Mouse (Mus musculus) lung, embryonic 15.5 days (tissue): ENCODE measurements around the gene 9330182L06Rik. TPM values are rescaled to one million over a fixed set of nuclear protein-coding genes. Genes with fewer than 3 reads are reported as not detected.

Experiments used
- ATAC-seq: fragments of 200-750 bp; cut with Nextera tagmentation; 2 replicates; pipeline ENCODE4 v1.8.0; 2017; ENCODE audit warnings: moderate number of reproducible peaks, borderline replicate concordance; ENCODE audit not compliant: low FRiP score, low TSS enrichment; ENCODE audit errors: extremely low read depth
- H3K27ac ChIP-seq: fragments of 300-500 bp; sonication (generic); 2 replicates; pipeline ENCODE4 v1.5.1; 2015; ENCODE audit warnings: moderate library complexity, mild to moderate bottlenecking, inconsistent platforms
- H3K27me3 ChIP-seq: fragments of 300-500 bp; sonication (generic); 2 replicates; pipeline ENCODE4 v1.6.1; 2015; ENCODE audit warnings: inconsistent platforms
- H3K36me3 ChIP-seq: fragments of 300-500 bp; sonication (generic); 2 replicates; pipeline ENCODE4 v1.6.1; 2015; ENCODE audit warnings: inconsistent platforms
- H3K4me1 ChIP-seq: fragments of 300-500 bp; sonication (generic); 2 replicates; pipeline ENCODE4 v1.6.1; 2015; ENCODE audit warnings: inconsistent platforms
- H3K4me2 ChIP-seq: fragments of 300-500 bp; sonication (generic); 2 replicates; pipeline ENCODE4 v1.6.1; 2015; ENCODE audit warnings: inconsistent platforms, mild to moderate bottlenecking, moderate library complexity
- H3K4me3 ChIP-seq: fragments of 300-500 bp; sonication (generic); 2 replicates; pipeline ENCODE4 v1.5.1; 2015; ENCODE audit warnings: mild to moderate bottlenecking, inconsistent platforms
- H3K9ac ChIP-seq: fragments of 300-500 bp; sonication (generic); 2 replicates; pipeline ENCODE4 v1.6.1; 2015; ENCODE audit warnings: inconsistent platforms
- H3K9me3 ChIP-seq: fragments of 300-500 bp; sonication (generic); 2 replicates; pipeline ENCODE4 v1.6.1; 2016; ENCODE audit warnings: inconsistent platforms
- WGBS: fragments of 180-500 bp; shearing (Covaris S2); methylation state at CpG from one replicate; pipeline ENCODE4 v1.1.7; 2015; 5-methylcytosine and 5-hydroxymethylcytosine counted together
- polyA plus RNA-seq: library from polyadenylated mRNA; unstranded; fragments of >200 nt; fragmentation: Nextera tagmentation; extraction: Ambion mirVana; gene quantifications from 2 replicates; pipeline ENCODE4 v1.2.1, GENCODE M21; 2015

The 9330182L06Rik gene
- polyA plus RNA-seq = 2.3 and 3.0 TPM in 2 replicates

DNA sequence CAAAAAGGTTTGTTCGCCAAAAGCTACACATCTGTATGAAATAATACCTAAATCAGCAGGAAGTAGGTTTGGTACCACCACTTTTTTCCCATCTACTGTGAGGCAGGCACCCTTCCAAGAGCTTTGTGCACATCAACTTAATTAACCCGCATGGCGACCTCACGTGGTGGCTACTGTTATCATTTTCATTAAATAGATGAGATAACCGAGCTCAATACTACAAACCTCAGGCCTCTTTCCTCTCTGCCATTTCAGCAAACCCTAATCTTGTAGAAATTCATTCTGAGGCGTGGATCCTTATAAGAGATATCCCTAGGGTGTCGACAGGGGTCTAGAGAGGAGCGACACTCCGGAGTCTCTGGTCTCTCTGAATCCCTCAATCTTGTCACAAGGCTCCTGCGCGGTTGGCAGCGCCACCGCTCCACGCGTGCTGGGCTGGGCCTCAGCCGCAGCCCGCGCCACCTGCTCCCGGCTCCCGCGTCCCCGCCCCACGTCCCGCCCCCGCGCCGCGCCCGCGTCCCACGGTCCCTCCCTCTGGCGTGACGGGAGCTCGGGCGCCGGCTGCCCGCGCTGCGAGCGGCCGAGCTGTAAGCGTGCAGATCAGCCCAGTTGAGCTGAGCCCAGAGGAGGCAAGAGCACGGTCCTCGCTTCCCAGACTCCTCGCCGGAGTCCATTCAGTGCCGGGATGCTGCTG, at the start of gene 9330182L06Rik:
Gene 9330182L06Rik, plus strand, starts transcription at position 533 of the 694 bp plus-strand sequence.
- no peaks in the 10 kb centered on the region for H3K4me1 ChIP-seq
- H3K9me3 ChIP-seq = no peaks in the 10 kb centered on the region
- peak within 1 kb of the TSS; percentile 61 for H3K4me3 ChIP-seq
- peak within 1 kb of the TSS; percentile 97 for H3K4me2 ChIP-seq
- H3K36me3 ChIP-seq = no peaks in the 10 kb centered on the region
- no peak within 1 kb of the TSS; the same call in 1 of the 2 replicates for H3K27ac ChIP-seq
- peak within 1 kb of the TSS; percentile 56 for H3K9ac ChIP-seq
- under 1% methylated on average over 43 of the region's 47 CpGs for WGBS
- peaks cover 8% of the 10 kb centered on the region for H3K27me3 ChIP-seq
- ATAC-seq = peak; percentile 88

DNA sequence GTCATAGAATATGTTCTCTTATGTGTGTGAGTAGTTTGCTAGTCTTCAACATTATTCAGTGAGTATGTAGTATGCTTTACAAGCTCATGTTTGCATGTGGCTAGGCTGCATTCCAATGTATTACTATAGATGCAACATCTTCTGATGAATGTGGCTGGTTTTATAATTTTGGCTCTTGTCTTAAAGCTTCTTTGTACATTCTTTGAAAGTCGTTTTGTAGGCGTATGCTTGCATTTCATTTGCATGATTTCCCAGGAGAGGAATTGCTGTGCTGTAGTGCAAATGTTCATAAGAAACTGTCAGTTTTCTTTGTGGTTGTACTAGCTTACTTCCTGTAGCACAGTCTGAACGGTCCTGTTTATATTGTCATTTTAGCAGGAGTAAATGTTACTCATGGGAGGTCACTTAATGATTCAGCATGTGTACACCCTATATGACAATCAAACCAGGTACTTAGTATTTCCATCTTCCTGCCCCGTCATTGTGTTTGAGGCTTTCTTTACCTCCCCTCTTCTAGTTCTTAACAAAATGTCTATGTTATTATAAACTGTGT, 38.4 kb upstream of the 9330182L06Rik start:
- Histone ChIP-seq H3K36me3 (no peaks in the 10 kb centered on the region), H3K4me3 (no peak overlapping the region), H3K4me1 (no peaks in the 10 kb centered on the region), H3K27ac (no peak overlapping the region), H3K27me3 (no peaks in the 10 kb centered on the region), H3K4me2 (no peak overlapping the region), H3K9me3 (no peaks in the 10 kb centered on the region), H3K9ac (no peak overlapping the region)
- ATAC-seq = no peak
- 72% methylated on average over 4 of the region's 4 CpGs for WGBS

GRCm38 (mm10) chr5:9264361-9264760, 1.6 kb upstream of the 9330182L06Rik start:
- WGBS = 66% methylated on average over 4 of the region's 4 CpGs
- Histone ChIP-seq H3K4me1 (no peaks in the 10 kb centered on the region), H3K4me3 (no peak overlapping the region), H3K9me3 (no peaks in the 10 kb centered on the region), H3K9ac (no peak overlapping the region), H3K27me3 (peaks cover 8% of the 10 kb centered on the region), H3K27ac (no peak overlapping the region), H3K36me3 (no peaks in the 10 kb centered on the region), H3K4me2 (no peak overlapping the region)
- no peak for ATAC-seq

- H3K4me3 ChIP-seq = peak overlapping the region; percentile 61
- no peaks in the 10 kb centered on the region for H3K4me1 ChIP-seq
- peak overlapping the region; percentile 97 for H3K4me2 ChIP-seq
- peaks cover 8% of the 10 kb centered on the region for H3K27me3 ChIP-seq
- no peaks in the 10 kb centered on the region for H3K36me3 ChIP-seq
- H3K27ac ChIP-seq = no peak overlapping the region; the same call in 1 of the 2 replicates
- under 1% methylated on average over 30 of the region's 30 CpGs for WGBS
- ATAC-seq = no peak; the same call in none of the 2 replicates
- peak overlapping the region; percentile 56 for H3K9ac ChIP-seq
- no peaks in the 10 kb centered on the region for H3K9me3 ChIP-seq
Measured at GRCm38 (mm10) chr5:9266280-9266923, 484 bp downstream of the 9330182L06Rik start.

GRCm38 (mm10) chr5:9269666-9270065, 3.7 kb downstream of the 9330182L06Rik start:
- Histone ChIP-seq H3K27me3 (peaks cover 3% of the 10 kb centered on the region; the same call in 1 of the 2 replicates), H3K9me3 (no peaks in the 10 kb centered on the region), H3K9ac (no peak overlapping the region), H3K4me2 (no peak overlapping the region), H3K4me3 (no peak overlapping the region), H3K4me1 (no peaks in the 10 kb centered on the region), H3K36me3 (no peaks in the 10 kb centered on the region), H3K27ac (no peak overlapping the region)
- no peak for ATAC-seq
- WGBS = 84% methylated on average over 3 of the region's 3 CpGs

DNA sequence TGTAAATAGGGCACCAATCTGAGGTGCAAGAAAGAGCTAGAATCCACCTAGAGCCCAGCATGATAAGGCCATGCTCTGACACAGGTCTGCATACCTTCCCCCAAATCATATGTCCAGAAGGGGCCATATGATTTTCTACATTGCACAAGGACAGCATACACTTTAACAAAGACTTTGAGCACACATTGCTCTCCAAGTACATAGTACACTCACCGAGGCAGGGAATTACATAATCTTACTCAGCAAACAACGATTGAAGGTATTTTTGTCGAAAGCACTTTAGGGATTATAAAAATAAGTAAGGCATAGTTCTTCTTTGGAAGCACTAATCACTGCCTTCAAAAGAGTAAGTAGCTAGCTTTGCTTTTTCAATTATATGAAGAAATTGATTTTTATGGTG, 7.1 kb downstream of the 9330182L06Rik start:
- WGBS = 73% methylated on average over 3 of the region's 3 CpGs
- H3K9ac ChIP-seq = no peak overlapping the region

DNA sequence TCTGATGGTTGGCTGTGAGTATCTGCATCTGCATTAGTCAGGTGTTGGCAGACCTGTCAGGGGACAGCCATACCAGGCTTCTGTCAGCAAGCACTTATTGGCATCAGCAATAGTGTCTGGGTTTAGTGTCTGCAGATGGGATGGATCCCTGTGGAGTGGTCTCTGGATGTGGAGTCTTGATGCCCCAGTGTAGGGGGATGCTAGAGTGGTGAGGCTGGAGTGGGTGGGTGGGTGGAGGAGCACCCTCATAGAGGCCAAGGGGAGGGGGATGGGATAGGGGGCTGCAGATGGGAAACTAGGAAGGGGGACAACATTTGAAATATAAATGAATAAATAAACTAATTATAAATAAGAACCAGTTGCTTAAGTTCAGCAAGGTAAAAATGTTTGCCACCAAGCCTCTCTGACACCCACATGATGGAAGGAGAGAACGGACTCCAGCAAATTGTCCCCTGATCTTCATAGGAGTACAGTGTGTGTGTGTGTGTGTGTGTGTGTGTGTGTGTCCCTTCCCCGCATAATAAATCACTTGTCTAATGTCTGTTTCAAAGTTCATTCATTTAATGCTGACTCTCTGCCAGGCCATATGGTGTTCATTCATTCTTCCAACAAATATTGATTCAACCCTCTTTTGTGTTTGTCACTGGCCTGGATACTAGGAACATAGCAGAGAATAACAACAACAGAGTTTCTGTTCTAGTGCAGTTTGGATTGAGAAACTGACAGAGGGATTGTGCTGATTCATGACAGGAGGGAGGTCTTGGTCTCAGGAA, 30.0 kb downstream of the 9330182L06Rik start:
- Histone ChIP-seq H3K4me1 (no peaks in the 10 kb centered on the region), H3K27me3 (no peaks in the 10 kb centered on the region), H3K27ac (no peak overlapping the region), H3K9ac (no peak overlapping the region), H3K36me3 (no peaks in the 10 kb centered on the region), H3K9me3 (no peaks in the 10 kb centered on the region), H3K4me2 (no peak overlapping the region), H3K4me3 (no peak overlapping the region)
- no peak for ATAC-seq
- WGBS = 81% methylated on average over 2 of the region's 2 CpGs

More for the DNA sequence above, 7.1 kb downstream of the 9330182L06Rik start:
- Histone ChIP-seq H3K9me3 (no peaks in the 10 kb centered on the region), H3K27ac (no peak overlapping the region), H3K4me3 (no peak overlapping the region), H3K27me3 (no peaks in the 10 kb centered on the region), H3K4me2 (no peak overlapping the region), H3K4me1 (no peaks in the 10 kb centered on the region), H3K36me3 (no peaks in the 10 kb centered on the region)
- no peak for ATAC-seq

DNA sequence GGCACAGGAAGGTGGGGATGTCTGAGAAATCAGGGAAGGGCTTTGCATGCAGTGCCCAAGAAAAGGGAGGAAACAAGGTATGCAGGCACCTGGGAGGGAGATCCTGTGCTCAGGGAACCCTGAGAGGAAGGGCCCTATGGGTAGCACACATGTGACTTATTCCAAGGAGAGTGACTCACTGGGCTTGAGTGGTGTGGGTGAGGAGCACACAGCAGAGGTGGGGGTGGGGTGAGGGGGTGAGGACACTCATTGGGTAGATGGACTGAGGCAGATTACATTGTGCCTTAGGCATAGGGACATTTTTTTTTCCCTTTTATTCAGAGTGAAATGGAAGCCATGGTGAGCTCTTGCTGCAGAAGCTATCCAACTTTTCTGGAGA, 30.6 kb downstream of the 9330182L06Rik start:
- Histone ChIP-seq H3K27ac (no peak overlapping the region), H3K36me3 (no peaks in the 10 kb centered on the region), H3K9me3 (no peaks in the 10 kb centered on the region), H3K4me3 (no peak overlapping the region), H3K4me1 (no peaks in the 10 kb centered on the region), H3K4me2 (no peak overlapping the region), H3K9ac (no peak overlapping the region), H3K27me3 (no peaks in the 10 kb centered on the region)
- no peak for ATAC-seq

DNA sequence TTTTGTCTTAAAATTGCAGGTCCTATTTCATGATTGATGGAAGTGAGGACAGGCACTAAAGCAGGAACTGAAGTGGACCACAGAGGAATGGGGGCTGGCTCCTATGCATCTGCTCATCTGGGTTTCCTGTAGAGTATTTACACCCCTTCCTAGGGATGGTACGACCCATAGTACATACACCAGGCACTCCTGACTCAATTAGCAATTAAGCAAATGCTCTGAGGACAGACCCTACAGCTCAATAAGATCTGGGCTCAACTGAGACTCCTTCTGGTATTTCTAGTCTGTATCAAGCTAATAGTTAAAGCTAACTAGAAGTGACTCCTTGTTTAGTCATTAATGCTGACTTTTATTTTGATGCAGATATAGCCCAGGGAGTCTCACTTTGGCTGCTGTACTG, 60.9 kb downstream of the 9330182L06Rik start:
- Histone ChIP-seq H3K36me3 (no peaks in the 10 kb centered on the region), H3K9ac (no peak overlapping the region), H3K4me1 (no peaks in the 10 kb centered on the region), H3K4me3 (no peak overlapping the region), H3K27me3 (no peaks in the 10 kb centered on the region), H3K4me2 (no peak overlapping the region), H3K27ac (no peak overlapping the region), H3K9me3 (no peaks in the 10 kb centered on the region)
- WGBS = 52% methylated on average over 1 of the region's 1 CpGs
- ATAC-seq = no peak

GRCm38 (mm10) chr5:9327528-9327927, 61.6 kb downstream of the 9330182L06Rik start:
- Histone ChIP-seq H3K4me1 (no peaks in the 10 kb centered on the region), H3K27me3 (no peaks in the 10 kb centered on the region), H3K9me3 (no peaks in the 10 kb centered on the region), H3K36me3 (no peaks in the 10 kb centered on the region), H3K4me3 (no peak overlapping the region), H3K9ac (no peak overlapping the region), H3K4me2 (no peak overlapping the region), H3K27ac (no peak overlapping the region)
- 80% methylated on average over 1 of the region's 1 CpGs for WGBS
- ATAC-seq = no peak

- no peak for ATAC-seq
- 74% methylated on average over 7 of the region's 7 CpGs for WGBS
- no peaks in the 10 kb centered on the region for H3K9me3 ChIP-seq
- no peaks in the 10 kb centered on the region for H3K4me1 ChIP-seq
- H3K36me3 ChIP-seq = no peaks in the 10 kb centered on the region
- H3K9ac ChIP-seq = no peak overlapping the region
- no peak overlapping the region for H3K4me3 ChIP-seq
- no peak overlapping the region for H3K27ac ChIP-seq
- no peak overlapping the region for H3K4me2 ChIP-seq
- no peaks in the 10 kb centered on the region for H3K27me3 ChIP-seq
Measured at GRCm38 (mm10) chr5:9338756-9339510, 73.0 kb downstream of the 9330182L06Rik start.
